Mouse (Mus musculus): ENCODE measurements around the gene Pde4d.

- TF ChIP-seq CTCF (IDR thresholded peaks at IDR 0.05; ENCODE audit: control insufficient read depth, insufficient read depth, insufficient read length): no peak
- no peak for TF ChIP-seq USF1 (IDR thresholded peaks at IDR 0.05; ENCODE audit: low read depth)
Measured at GRCm38 (mm10) chr13:109639286-109639685, 1189.5 kb downstream of the Pde4d start.
